Mouse (Mus musculus) 416B (cell line): ENCODE data around the gene Atp1b3.
"Not testable (repeated sequence)": the region's sequence is repeated elsewhere in the genome, so short reads cannot be mapped to it uniquely, and the experiment has no call there.

Experiments
- DNase-seq: peaks from one replicate; pipeline ENCODE4 v3.0.0; 2011; ENCODE audit warnings: low read depth

Atp1b3 gene

GRCm38 (mm10) chr9:96364141-96364838 lies at the start of gene Atp1b3:
TSS of gene Atp1b3 (minus strand) at chr9:96364442.
- DNase-seq, result peak; percentile 97

DNA sequence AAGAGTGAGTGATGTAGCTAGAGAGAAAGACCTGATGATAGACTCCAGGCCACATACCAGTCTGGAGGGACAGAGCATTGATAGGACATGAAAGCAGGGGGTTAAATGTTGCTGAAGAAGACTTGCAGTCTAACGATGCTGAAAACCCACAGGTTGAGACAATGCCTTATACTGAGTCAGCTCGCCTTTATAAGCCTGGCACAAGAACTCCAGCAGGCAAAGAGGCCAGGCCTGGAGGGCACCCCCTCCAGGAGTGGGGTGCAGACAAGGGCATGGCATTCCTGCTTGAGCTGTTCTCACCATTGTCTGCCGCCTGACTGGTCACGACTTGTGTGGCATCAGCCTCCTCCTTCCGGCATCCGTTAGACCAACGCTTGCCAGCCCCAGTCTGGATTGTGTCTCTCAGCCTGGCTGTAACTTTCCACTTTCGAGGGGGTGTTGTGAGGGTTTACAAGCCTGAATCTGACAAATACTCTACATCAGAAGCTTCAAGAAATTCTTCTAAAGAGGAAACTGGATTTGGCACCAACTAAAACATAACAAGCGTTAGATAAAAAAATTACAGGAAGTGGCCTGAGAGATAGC lies 48.7 kb upstream of the Atp1b3 start:
- DNase-seq, result peak; percentile 27

GRCm38 (mm10) chr9:96404312-96404711 lies 40.1 kb upstream of the Atp1b3 start:
- no peak for DNase-seq

GRCm38 (mm10) chr9:96399916-96400315 lies 35.7 kb upstream of the Atp1b3 start:
- DNase-seq, result not testable (repeated sequence)

DNA sequence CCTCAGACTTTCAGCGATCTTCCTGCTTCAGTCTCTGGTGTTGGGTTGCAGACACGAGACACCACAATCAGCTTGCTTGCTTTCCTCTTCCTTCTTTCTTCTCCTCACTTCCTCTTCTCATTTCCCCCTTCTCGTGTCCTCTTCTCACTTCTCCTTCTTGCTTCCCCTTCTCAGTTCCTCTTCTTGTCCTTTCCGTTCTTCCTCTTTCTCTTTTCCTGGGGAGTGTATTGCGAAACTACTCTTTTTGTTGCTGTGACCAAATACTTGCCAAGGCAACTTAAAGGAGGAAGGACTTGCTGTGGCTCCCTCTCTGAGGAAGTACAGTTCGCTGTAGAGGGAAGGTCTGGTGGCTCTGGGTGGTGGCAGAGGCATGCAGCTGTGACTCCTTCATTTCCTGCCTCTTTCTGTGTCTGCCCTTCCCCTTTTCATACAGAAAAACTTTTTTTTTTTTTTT lies 35.2 kb upstream of the Atp1b3 start:
- peak; percentile 97 for DNase-seq

DNA sequence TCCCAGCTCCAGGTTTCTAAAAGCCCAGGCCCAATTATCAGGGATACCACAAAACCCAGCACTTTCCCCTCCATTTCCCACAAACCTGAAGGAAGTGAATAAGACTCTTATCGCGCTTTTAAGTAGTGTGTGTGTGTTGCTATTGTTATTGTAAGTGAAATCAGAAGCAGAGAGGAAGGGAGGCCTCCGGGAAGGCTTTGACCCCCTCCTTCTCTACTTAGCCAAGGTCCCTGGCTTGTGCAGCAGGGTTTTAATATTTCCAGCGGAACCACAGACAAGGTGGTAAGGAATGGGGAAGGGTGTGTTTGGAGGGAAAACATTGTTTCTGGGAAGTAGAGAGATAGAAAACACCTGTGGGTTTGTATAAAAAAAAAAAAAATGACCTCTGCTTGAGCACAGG lies 34.4 kb upstream of the Atp1b3 start:
- DNase-seq, result peak; percentile 51

GRCm38 (mm10) chr9:96398165-96398564 lies 33.9 kb upstream of the Atp1b3 start:
- no peak for DNase-seq

- DNase-seq, result peak; percentile 36
These were observed 30.9 kb upstream of the Atp1b3 start for GRCm38 (mm10) chr9:96394910-96395690.

DNA sequence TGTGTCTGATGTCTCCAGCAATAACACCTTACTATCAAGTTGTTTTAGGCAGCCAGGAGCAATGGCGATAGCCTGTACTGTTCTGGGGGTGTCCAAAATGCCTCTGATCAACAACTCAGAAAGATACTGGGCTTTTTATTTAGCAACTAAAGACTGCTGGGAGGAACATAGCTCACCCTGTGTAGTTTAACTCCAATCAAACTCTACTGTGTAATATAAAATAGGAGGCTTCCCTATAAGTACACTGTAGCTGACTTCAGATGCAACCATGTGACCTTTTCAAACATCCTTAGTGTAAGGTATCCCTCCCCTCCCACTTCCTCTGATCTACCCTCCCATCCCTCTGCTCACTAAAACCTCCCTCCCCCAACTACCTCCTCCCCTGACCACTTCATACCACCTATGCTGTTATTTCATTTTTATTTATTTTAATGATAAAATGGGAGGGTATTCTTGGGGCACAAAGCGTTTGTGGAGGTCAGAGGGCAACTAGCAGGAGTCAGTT lies 29.5 kb upstream of the Atp1b3 start:
- DNase-seq, result peak; percentile 59

DNA sequence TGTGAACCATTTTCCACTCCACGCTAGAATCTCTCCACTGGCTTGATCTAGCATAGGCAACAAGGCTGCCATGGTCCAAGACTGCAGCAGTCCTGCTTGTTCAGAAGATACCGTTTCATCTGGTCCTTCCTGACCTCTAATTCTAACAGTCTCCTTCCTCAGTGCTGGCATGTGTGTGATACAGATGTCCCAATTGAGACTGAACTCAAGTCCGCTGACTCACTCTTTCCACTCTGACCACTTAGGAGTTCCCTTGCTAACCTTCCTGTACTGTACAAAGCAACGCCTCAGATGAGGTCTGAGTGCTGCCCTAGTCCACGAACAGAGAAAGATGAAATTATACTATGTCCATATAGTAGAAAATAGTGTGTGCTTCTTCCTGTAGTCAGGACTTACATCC lies 28.9 kb upstream of the Atp1b3 start:
- peak; percentile 99 for DNase-seq

DNA sequence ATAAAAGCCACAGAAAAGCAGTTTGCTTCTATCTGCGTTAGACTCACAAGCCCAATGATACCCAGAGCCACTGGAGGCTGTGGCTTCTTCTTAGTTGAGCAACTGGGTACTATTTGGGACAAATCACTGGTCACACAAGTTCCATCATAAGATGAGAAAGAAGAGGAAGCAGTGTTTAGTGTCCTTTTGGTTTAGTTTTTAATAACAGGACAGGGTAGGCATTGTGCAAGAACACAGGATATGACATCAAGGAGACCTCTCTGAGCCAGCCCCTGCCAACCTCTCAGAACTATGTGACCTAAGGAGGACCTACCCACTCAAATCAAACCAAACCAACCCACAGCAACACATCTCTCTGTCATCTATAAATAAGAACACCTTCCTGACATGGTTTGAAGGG lies 27.7 kb upstream of the Atp1b3 start:
- DNase-seq, result peak; percentile 90

GRCm38 (mm10) chr9:96383714-96384487 lies 19.7 kb upstream of the Atp1b3 start:
- DNase-seq, result no peak

GRCm38 (mm10) chr9:96382756-96383155 lies 18.5 kb upstream of the Atp1b3 start:
- no peak for DNase-seq

DNA sequence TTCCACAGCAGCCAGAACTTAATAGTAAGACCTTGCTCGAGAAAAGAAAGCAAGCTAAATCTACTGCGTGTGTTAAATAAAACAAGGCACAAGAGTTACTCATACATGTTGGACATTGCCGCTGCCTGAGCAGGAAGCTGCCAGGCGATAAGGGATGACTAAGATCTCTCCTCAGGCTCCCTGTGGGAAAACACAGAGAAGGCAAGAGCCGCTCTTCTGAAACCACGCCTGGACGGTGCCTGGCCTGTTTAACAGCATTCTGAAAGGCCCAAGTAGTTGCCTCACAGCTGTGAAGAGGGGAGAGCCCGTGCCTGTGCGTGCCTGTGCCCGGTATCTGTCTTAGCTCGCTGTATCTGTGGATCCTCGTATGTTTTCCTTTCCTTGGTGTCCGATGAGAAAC lies 17.2 kb upstream of the Atp1b3 start:
- DNase-seq, result peak; percentile 88

DNA sequence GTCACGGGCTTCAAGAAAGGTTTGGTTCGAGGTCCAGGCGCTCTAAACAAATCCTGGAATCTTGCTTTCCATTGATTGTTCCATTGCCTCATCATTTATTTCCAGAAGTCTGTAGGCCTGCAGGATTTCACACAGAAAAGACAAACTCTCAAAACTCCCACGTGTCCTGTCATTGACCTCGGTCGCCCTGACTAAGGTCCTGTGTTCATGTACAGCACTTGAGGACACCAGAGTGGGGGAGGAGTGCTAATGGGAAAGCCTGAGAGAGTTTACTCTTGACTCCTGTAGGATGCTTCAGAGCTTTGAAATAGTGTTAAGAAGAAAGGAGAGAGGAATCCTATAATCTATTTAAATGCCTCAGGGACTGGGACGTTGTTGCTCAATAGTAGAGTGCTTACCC lies 15.3 kb upstream of the Atp1b3 start:
- no peak for DNase-seq

GRCm38 (mm10) chr9:96378747-96379146 lies 14.5 kb upstream of the Atp1b3 start:
- DNase-seq, result no peak

GRCm38 (mm10) chr9:96377096-96377495 lies 12.9 kb upstream of the Atp1b3 start:
- DNase-seq, result no peak

DNA sequence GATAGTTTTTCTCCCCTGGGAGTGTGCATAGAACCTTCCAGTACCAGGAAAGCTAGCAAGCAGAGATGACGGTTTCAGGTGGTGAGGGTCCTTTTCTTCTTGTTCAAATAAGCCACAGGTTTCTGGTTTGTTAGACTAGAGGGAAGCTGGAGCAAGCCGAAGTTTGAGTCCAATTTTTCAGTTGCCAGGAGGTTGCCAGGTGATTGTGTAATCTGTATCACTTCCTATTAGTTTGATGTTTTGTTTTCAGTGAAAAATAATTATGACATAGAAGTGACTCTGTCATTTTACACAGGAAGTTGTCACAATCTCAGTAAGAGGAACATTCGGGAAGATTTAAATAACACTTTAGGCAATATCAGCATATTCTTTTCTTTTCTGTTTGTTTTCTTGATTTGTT lies 11.6 kb upstream of the Atp1b3 start:
- DNase-seq, result peak; percentile 77

DNA sequence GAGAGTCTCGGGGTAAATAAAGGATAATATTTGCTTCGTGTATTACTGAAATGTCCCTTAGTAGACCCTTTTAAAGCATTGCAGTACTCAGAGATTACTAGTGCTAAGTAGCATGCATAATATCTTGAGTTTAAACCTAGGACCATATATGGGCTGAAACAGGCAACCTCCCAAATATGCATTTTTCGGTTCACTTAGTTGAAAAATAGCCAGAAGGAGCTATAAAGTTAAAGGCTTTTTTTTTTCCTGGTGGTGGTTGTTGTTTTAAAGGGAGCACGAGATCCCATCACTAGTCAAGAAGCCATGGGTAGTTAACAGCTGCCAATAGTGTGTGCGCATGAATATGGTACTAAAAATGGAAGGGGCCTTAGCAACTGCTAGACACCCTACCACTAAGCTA lies 6.8 kb upstream of the Atp1b3 start:
- no peak for DNase-seq

DNA sequence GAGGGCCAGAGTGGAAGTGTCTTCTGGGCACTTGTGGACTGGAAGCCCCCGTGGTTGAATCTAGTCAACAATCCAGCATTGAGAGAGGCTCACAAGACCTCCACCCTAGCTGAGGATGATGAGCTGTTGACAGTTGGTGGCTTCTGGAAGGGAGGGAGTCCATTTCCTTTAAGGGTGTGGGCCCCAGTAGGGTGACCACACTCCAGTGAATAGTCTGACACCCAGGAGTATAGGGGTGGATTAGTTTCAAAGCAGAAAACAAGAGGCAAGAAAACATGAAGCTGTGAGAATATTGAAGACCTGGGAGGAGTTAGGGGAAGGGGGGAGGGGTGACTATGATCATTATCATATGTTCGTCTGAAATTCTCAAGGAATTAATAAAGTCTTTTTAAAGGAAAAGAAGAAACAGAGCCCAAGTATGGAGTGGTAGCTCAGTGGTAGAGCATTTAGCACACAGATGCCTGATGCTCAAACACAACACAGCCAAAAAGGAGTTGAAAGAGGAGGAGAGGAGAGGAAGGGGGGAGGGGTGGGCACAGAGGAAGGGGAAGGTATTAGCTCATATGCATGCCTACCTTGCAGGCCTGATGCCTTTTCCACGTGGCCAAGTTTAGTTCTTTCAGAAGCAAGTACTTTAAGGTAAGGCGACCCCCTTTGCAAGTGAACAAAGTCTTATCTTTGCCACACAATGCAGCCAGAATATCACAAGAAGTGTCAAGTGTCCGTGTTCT lies 5.6 kb upstream of the Atp1b3 start:
- DNase-seq, result peak; percentile 62

DNA sequence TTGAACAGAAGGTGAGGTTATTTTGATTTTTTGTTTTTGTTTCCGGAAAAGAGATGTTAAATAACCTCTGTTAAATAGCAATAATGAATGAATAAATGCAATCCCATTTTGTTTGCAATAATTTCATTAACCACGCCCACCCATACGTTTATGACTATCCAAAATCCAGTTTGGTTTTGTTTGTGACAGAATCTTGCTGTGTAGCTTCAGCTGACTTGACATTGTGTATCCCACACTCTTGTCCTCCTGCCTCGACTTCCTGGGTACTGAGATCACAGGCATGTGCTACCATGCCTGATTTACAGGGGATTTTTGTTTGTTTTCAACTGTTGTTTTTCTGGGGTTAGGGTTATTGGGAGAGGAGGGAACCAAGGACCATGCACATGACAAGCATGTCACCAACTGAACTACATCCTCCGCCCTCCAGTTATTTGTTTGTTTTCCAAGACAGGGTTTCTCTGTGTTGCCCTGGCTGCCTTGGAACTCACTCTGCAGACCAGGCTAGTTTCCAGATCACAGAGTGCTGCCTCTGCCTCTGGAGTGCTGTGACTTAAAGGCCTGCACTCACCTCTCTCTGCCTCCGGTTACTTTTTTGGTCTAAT lies 1.1 kb upstream of the Atp1b3 start:
- DNase-seq, result peak; percentile 54
